Mouse (Mus musculus) C2C12 (cell line): Measurements from ENCODE around the gene Rcan1. TPM values are rescaled to one million over a fixed set of nuclear protein-coding genes. Genes with fewer than 3 reads are reported as not detected.

Source experiments
- H3K27me3 ChIP-seq: one replicate; pipeline ENCODE4 v1.6.1; 2011; ENCODE audit not compliant: control insufficient read depth, insufficient read depth, insufficient read length
- H3K36me3 ChIP-seq: one replicate; pipeline ENCODE4 v1.6.1; 2011; ENCODE audit not compliant: control insufficient read depth, insufficient read depth
- H3K4me3 ChIP-seq: one replicate; pipeline ENCODE4 v1.5.1; 2011; ENCODE audit warnings: mild to moderate bottlenecking, control low read depth; ENCODE audit not compliant: poor library complexity, insufficient read depth, severe bottlenecking
- H3K79me2 ChIP-seq: one replicate; pipeline ENCODE4 v1.6.1; 2011; ENCODE audit not compliant: control insufficient read depth, insufficient read depth
- H3K79me3 ChIP-seq: one replicate; pipeline ENCODE4 v1.6.1; 2011; ENCODE audit warnings: low read depth, control low read depth
- H3ac ChIP-seq: one replicate; pipeline ENCODE3; 2011; ENCODE audit warnings: low read depth; ENCODE audit not compliant: control insufficient read depth, insufficient read length
- CEBPB ChIP-seq: IDR thresholded peaks from one replicate; pipeline ENCODE4 v1.6.1; 2011; ENCODE audit warnings: low read depth, mild to moderate bottlenecking, control low read depth, moderate library complexity
- CTCF ChIP-seq: IDR thresholded peaks from one replicate; pipeline ENCODE4 v1.5.1; 2011; ENCODE audit not compliant: control insufficient read depth, insufficient read depth, insufficient read length
- FOSL1 ChIP-seq: IDR thresholded peaks from one replicate; pipeline ENCODE4 v1.8.0; 2011; ENCODE audit warnings: mild to moderate bottlenecking, low read length; ENCODE audit not compliant: poor library complexity, insufficient read depth, severe bottlenecking
- MAX ChIP-seq: IDR thresholded peaks from one replicate; pipeline ENCODE4 v1.6.1; 2011; ENCODE audit warnings: mild to moderate bottlenecking, control low read depth
- MYOD1 ChIP-seq: IDR thresholded peaks from one replicate; pipeline ENCODE4 v1.6.1; 2011; ENCODE audit warnings: low read depth; ENCODE audit not compliant: control insufficient read depth, insufficient read length
- MYOG ChIP-seq: IDR thresholded peaks from one replicate; pipeline ENCODE4 v1.6.1; 2011; ENCODE audit not compliant: control insufficient read depth, insufficient read length; ENCODE audit errors: extremely low read depth
- USF1 ChIP-seq: IDR thresholded peaks from one replicate; pipeline ENCODE4 v1.6.1; 2011; ENCODE audit warnings: low read depth, mild to moderate bottlenecking, control low read depth, moderate library complexity
- polyA plus RNA-seq: library from polyadenylated mRNA; unstranded; fragments of >200 nt; fragmentation: generic; extraction: Trizol; gene quantifications from one replicate; pipeline ENCODE4 v1.2.1, GENCODE M21; 2012; ENCODE audit warnings: missing spikeins

The Rcan1 gene
- polyA plus RNA-seq, 1 experiment, result 17.4 TPM

- no peak for TF ChIP-seq MYOG
- Histone ChIP-seq H3K36me3 (no peaks in the 10 kb centered on the region), H3K4me3 (no peak overlapping the region), H3ac (no peak overlapping the region), H3K79me3 (no peaks in the 10 kb centered on the region), H3K79me2 (no peaks in the 10 kb centered on the region), H3K27me3 (no peaks in the 10 kb centered on the region)
These were observed 44.0 kb downstream of the Rcan1 start for GRCm38 (mm10) chr16:92426708-92427107.

- Histone ChIP-seq H3K79me3 (no peaks in the 10 kb centered on the region), H3K27me3 (no peaks in the 10 kb centered on the region), H3K4me3 (no peak overlapping the region), H3K36me3 (no peaks in the 10 kb centered on the region), H3K79me2 (no peaks in the 10 kb centered on the region), H3ac (no peak overlapping the region)
- TF ChIP-seq MYOD1 (peak; percentile 57), USF1 (no peak)
These were observed 44.8 kb downstream of the Rcan1 start for GRCm38 (mm10) chr16:92425875-92426274.

GRCm38 (mm10) chr16:92423363-92423762 lies 47.3 kb downstream of the Rcan1 start:
- Histone ChIP-seq H3ac (no peak overlapping the region), H3K79me2 (no peaks in the 10 kb centered on the region), H3K4me3 (no peak overlapping the region), H3K79me3 (no peaks in the 10 kb centered on the region), H3K27me3 (no peaks in the 10 kb centered on the region), H3K36me3 (no peaks in the 10 kb centered on the region)
- TF ChIP-seq CTCF (no peak), CEBPB (no peak)

GRCm38 (mm10) chr16:92422435-92423362 lies 48.0 kb downstream of the Rcan1 start:
- H3K79me3 ChIP-seq, result no peaks in the 10 kb centered on the region
- no peak overlapping the region for H3ac ChIP-seq
- no peak overlapping the region for H3K4me3 ChIP-seq
- no peaks in the 10 kb centered on the region for H3K36me3 ChIP-seq
- no peaks in the 10 kb centered on the region for H3K79me2 ChIP-seq
- TF ChIP-seq MYOG (no peak), CTCF (no peak), CEBPB (no peak), MYOD1 (no peak), FOSL1 (no peak), USF1 (no peak), MAX (no peak)
- H3K27me3 ChIP-seq, result no peaks in the 10 kb centered on the region

GRCm38 (mm10) chr16:92421147-92421934 lies 49.3 kb downstream of the Rcan1 start:
- H3ac ChIP-seq, result no peak overlapping the region
- H3K4me3 ChIP-seq, result no peak overlapping the region
- no peak for TF ChIP-seq MYOG
- no peak for TF ChIP-seq CEBPB
- TF ChIP-seq MYOD1, result no peak
- no peak for TF ChIP-seq USF1
- no peak for TF ChIP-seq CTCF
- no peak for TF ChIP-seq FOSL1
- no peaks in the 10 kb centered on the region for H3K27me3 ChIP-seq
- no peaks in the 10 kb centered on the region for H3K79me3 ChIP-seq
- H3K79me2 ChIP-seq, result no peaks in the 10 kb centered on the region
- H3K36me3 ChIP-seq, result no peaks in the 10 kb centered on the region

GRCm38 (mm10) chr16:92420641-92421040 lies 50.0 kb downstream of the Rcan1 start:
- Histone ChIP-seq H3K27me3 (no peaks in the 10 kb centered on the region), H3K36me3 (no peaks in the 10 kb centered on the region), H3ac (no peak overlapping the region), H3K4me3 (no peak overlapping the region), H3K79me2 (no peaks in the 10 kb centered on the region), H3K79me3 (no peaks in the 10 kb centered on the region)
- TF ChIP-seq FOSL1 (no peak), CEBPB (no peak), USF1 (no peak), MYOG (no peak), CTCF (no peak), MAX (no peak), MYOD1 (no peak)
